Mouse (Mus musculus) naive thymus-derived CD4-positive, alpha-beta T cell, adult 2 months (primary cell): ENCODE data around the gene Runx1.

Experiments
- DNase-seq: peaks from one replicate; pipeline ENCODE4 v3.0.0-alpha.2; 2011; ENCODE audit warnings: low read depth

The Runx1 gene

GRCm38 (mm10) chr16:92555051-92555450 is 270.9 kb downstream of the Runx1 start:
- no peak for DNase-seq

- no peak for DNase-seq
Measured at GRCm38 (mm10) chr16:92552858-92553257, 273.1 kb downstream of the Runx1 start.

- DNase-seq, result no peak
Measured at GRCm38 (mm10) chr16:92552106-92552382, 273.9 kb downstream of the Runx1 start.
